ENCODE assay signal across 10 mouse cellular contexts in genomic region chr1:153071995-153072394, GRCm38 (mm10).
DNase-seq lines count a peak whose midpoint lies in the region; ATAC-seq lines count a peak whose summit lies in the region.
"Had no signal": no experiment of that assay in that cellular context is flagged by ENCODE, and none has a peak within 500 bp of the region (broad histone marks: within the 10 kb centered on the region; RNA-seq: fewer than 3 reads in every experiment).

No protein-coding gene starts in this region.

- no peak overlapping the region for H3K9ac ChIP-seq in heart, embryonic 12.5 days
- H3K9ac ChIP-seq in liver, embryonic 11.5 days (ENCODE audit: low read depth, low read length): no peak overlapping the region
- 0 out of 2 replicates have a peak overlapping the region, but pooled peaks have one; percentile 15 for H3K9ac ChIP-seq in embryonic facial prominence, embryonic 11.5 days (replicated peaks; ENCODE audit: low read length)
- H3K9ac ChIP-seq in limb, embryonic 12.5 days (replicated peaks): no peak overlapping the region

- no peak for ATAC-seq in heart, embryonic 12.5 days (ENCODE audit: insufficient number of reproducible peaks, low FRiP score)
- ATAC-seq in liver, embryonic 11.5 days (replicated peaks; ENCODE audit: low FRiP score): no peak
- no peak for ATAC-seq in embryonic facial prominence, embryonic 11.5 days (replicated peaks; ENCODE audit: insufficient number of reproducible peaks, low FRiP score, low TSS enrichment, low read depth)
- ATAC-seq in limb, embryonic 12.5 days (ENCODE audit: insufficient number of reproducible peaks, insufficient read depth, low FRiP score, low TSS enrichment, low read depth): no peak

- no peaks in the 10 kb centered on the region for H3K9me3 ChIP-seq in heart, embryonic 12.5 days (replicated peaks)
- no peaks in the 10 kb centered on the region for H3K9me3 ChIP-seq in liver, embryonic 11.5 days (ENCODE audit: control insufficient read depth, low read length)
- H3K9me3 ChIP-seq in embryonic facial prominence, embryonic 11.5 days (replicated peaks; ENCODE audit: control insufficient read depth, low read length): no peaks in the 10 kb centered on the region
- H3K9me3 ChIP-seq in limb, embryonic 12.5 days: no peaks in the 10 kb centered on the region

- intact Hi-C loops in heart, postnatal 36 days (cut with DNase I): no loop called here

- peaks cover 38% of the 10 kb centered on the region for H3K27me3 ChIP-seq in heart, embryonic 12.5 days (replicated peaks)
- H3K27me3 ChIP-seq in liver, embryonic 11.5 days (replicated peaks; ENCODE audit: control insufficient read depth, insufficient read depth, low read length): peaks cover 42% of the 10 kb centered on the region
- H3K27me3 ChIP-seq in embryonic facial prominence, embryonic 11.5 days (ENCODE audit: control insufficient read depth, insufficient read depth, low read length): peaks cover 6% of the 10 kb centered on the region; the same call in 1 of the 2 replicates
- peaks cover 32% of the 10 kb centered on the region for H3K27me3 ChIP-seq in limb, embryonic 12.5 days

- peak overlapping the region; percentile 65 for H3K4me2 ChIP-seq in heart, embryonic 12.5 days
- peak overlapping the region; percentile 17; the same call in 1 of the 2 replicates for H3K4me2 ChIP-seq in liver, embryonic 11.5 days
- H3K4me2 ChIP-seq in embryonic facial prominence, embryonic 11.5 days (ENCODE audit: low read depth, low read length): peak overlapping the region; percentile 30; the same call in 1 of the 2 replicates
- peak overlapping the region; percentile 46 for H3K4me2 ChIP-seq in limb, embryonic 12.5 days

- no peak overlapping the region for H3K27ac ChIP-seq in heart, embryonic 12.5 days (ENCODE audit: poor library complexity, severe bottlenecking)
- H3K27ac ChIP-seq in liver, embryonic 11.5 days (ENCODE audit: low read depth, low read length): no peak overlapping the region
- no peak overlapping the region for H3K27ac ChIP-seq in embryonic facial prominence, embryonic 11.5 days (replicated peaks; ENCODE audit: low read depth, low read length)
- H3K27ac ChIP-seq in limb, embryonic 12.5 days: no peak overlapping the region

- H3K4me1 ChIP-seq in heart, embryonic 12.5 days (replicated peaks): 0 out of 2 replicates have a peak, but pooled peaks cover 3% of the 10 kb centered on the region
- H3K4me1 ChIP-seq in liver, embryonic 11.5 days (replicated peaks; ENCODE audit: control insufficient read depth, insufficient read depth, low read length): no peaks in the 10 kb centered on the region
- H3K4me1 ChIP-seq in embryonic facial prominence, embryonic 11.5 days (ENCODE audit: control insufficient read depth, insufficient read depth, low read length): no peaks in the 10 kb centered on the region
- H3K4me1 ChIP-seq in limb, embryonic 12.5 days (replicated peaks): peaks cover 24% of the 10 kb centered on the region

- peak overlapping the region; percentile 33 for H3K4me3 ChIP-seq in heart, embryonic 12.5 days
- H3K4me3 ChIP-seq in liver, embryonic 11.5 days (ENCODE audit: low read depth, low read length): no peak overlapping the region
- no peak overlapping the region for H3K4me3 ChIP-seq in embryonic facial prominence, embryonic 11.5 days (ENCODE audit: low read depth, low read length)
- H3K4me3 ChIP-seq in limb, embryonic 12.5 days (replicated peaks): no peak overlapping the region

- WGBS in heart, embryonic 12.5 days: 26% methylated on average over 12 of the region's 12 CpGs
- WGBS in liver, embryonic 11.5 days: 27% methylated on average over 12 of the region's 12 CpGs
- WGBS in embryonic facial prominence, embryonic 11.5 days: 29% methylated on average over 12 of the region's 12 CpGs
- 44% methylated on average over 12 of the region's 12 CpGs for WGBS in limb, embryonic 12.5 days

- H3K36me3 ChIP-seq in heart, embryonic 12.5 days: no peaks in the 10 kb centered on the region
- no peaks in the 10 kb centered on the region for H3K36me3 ChIP-seq in liver, embryonic 11.5 days (ENCODE audit: control insufficient read depth, insufficient read depth, low read length)
- no peaks in the 10 kb centered on the region for H3K36me3 ChIP-seq in embryonic facial prominence, embryonic 11.5 days (replicated peaks; ENCODE audit: control insufficient read depth, insufficient read depth, low read depth, low read length)
- no peaks in the 10 kb centered on the region for H3K36me3 ChIP-seq in limb, embryonic 12.5 days

- DNase-seq in heart, postnatal 36 days: no peak
- DNase-seq in liver, embryonic 11.5 days (ENCODE audit: low spot score): no peak
- no peak for DNase-seq in liver
- no peak for DNase-seq in embryonic facial prominence, embryonic 11.5 days (ENCODE audit: low spot score)
- DNase-seq in gastrocnemius, postnatal 10 days: no peak
- no peak for DNase-seq in MN1 (ENCODE audit: low spot score)
- DNase-seq: adrenal gland, adult 8-10 months; left cerebral cortex, postnatal 4 days had no signal
